ENCODE assay signal across 13 mouse cellular contexts in genomic region chr16:87366445-87366844, GRCm38 (mm10).
"Had no signal": no experiment of that assay in that cellular context is flagged by ENCODE, and none has a peak within 500 bp of the region (broad histone marks: within the 10 kb centered on the region; RNA-seq: fewer than 3 reads in every experiment).

No protein-coding gene starts in this region.

- H3K27me3 ChIP-seq: limb, embryonic 15.5 days; midbrain, embryonic 13.5 days had no signal

- DNase-seq: layer of hippocampus, adult 9-11 months; liver, postnatal 0 days; lung, embryonic 14.5 days; thymus, adult 18-20 months; thymus, postnatal 36 days had no signal

- H3K4me2 ChIP-seq: limb, embryonic 15.5 days; liver, embryonic 11.5 days; lung, embryonic 14.5 days; midbrain, embryonic 13.5 days had no signal

- H3K9me3 ChIP-seq: limb, embryonic 15.5 days; midbrain, embryonic 13.5 days had no signal

- H3K27ac ChIP-seq: layer of hippocampus, adult 2 months; limb, embryonic 15.5 days; liver, embryonic 14.5 days; macrophage; midbrain, embryonic 13.5 days had no signal

- H3K4me1 ChIP-seq: limb, embryonic 15.5 days; midbrain, embryonic 13.5 days had no signal

- H3K4me3 ChIP-seq: layer of hippocampus, adult 2 months; limb, embryonic 15.5 days; midbrain, embryonic 13.5 days had no signal

- ATAC-seq: intestine, postnatal 0 days; liver, postnatal 0 days; lung, postnatal 0 days; midbrain, embryonic 13.5 days had no signal

- H3K9ac ChIP-seq: limb, embryonic 15.5 days; liver, embryonic 14.5 days; liver, postnatal 0 days; lung, embryonic 14.5 days; midbrain, embryonic 13.5 days had no signal
